Mouse (Mus musculus) erythroblast, embryonic 14.5 days (primary cell): ENCODE results near the gene Tfap2b.

Source experiments
- GATA1 ChIP-seq: IDR thresholded peaks from 2 replicates; pipeline ENCODE4 v1.6.1; 2012; ENCODE audit warnings: low read length, inconsistent platforms, mixed read lengths
- TAL1 ChIP-seq: IDR thresholded peaks from 3 replicates; pipeline ENCODE4 v1.6.1; 2012; ENCODE audit warnings: low read length, inconsistent platforms, mixed read lengths

- TF ChIP-seq TAL1, result no peak
- TF ChIP-seq GATA1, result no peak
Observed at GRCm38 (mm10) chr1:19207611-19208010, 1.1 kb upstream of the Tfap2b start.
